Mouse (Mus musculus) thymus, postnatal 14 days (tissue): ENCODE results near the gene Hlcs.

ENCODE experiments used
- DNase-seq: peaks from one replicate; pipeline ENCODE4 v3.0.0; 2021

Gene Hlcs

DNA sequence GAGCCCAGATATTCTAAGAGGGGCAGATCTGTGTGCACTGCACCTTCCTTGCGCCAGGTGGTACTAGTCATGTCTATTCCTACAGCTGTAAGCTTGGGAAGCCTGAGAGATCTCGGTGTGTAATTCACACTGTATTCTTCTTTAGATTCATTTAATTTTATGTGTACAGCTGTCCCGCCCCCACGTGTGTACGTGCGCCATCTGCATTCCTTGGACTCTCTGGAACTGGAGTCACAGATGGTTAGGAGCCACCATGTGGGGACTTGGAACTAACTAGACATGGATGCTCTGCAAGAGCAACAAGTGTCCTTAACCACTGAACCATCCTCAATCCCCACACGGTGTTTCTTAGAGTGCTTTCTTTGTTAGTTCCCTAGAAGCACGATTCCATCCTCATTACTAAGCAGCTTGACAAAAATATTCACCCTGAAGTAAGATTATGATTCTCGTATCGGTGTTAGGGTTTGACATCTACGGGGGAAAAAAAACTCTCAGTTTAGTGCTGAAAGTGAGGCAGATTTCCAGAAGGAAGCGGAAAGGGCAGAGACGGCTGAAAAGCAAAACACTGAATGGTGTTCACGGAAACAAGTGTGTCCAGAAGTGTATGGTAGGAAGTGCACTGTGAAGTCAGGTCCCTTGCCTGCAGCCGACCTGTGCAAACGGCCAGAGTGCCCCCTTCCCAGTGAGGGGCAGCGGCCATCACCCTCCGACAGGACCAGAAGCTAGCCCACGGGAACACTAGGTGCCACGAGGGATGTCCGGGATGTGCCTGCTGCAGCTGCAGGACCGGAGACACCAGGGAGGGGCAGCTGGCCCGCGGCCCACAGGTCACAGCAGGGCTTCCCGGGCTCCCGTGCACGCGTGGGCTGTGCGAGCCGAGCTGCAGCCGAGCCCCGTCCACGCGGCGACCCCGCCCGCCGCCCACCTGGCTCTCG lies 24.0 kb downstream of the Hlcs start:
- no peak for DNase-seq

DNA sequence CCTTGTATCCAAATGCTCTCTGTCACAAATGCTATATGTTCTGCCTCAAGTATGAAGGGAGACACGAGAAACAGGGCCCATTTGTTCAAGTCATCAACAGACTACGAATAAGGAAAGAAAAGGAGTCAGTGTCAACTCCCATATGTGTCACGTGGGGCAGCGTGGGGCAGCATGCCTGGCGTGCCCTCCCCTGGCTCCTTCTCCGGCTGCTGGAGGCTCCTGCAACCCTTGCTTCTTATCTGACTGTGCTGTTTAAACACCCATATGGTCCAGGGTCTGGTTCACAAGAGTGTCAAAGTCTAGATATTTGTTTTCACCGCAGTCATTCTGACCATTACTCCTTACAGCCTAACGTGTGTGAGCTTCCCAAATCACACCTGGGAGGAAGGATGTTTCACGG lies 25.5 kb downstream of the Hlcs start:
- no peak for DNase-seq

DNA sequence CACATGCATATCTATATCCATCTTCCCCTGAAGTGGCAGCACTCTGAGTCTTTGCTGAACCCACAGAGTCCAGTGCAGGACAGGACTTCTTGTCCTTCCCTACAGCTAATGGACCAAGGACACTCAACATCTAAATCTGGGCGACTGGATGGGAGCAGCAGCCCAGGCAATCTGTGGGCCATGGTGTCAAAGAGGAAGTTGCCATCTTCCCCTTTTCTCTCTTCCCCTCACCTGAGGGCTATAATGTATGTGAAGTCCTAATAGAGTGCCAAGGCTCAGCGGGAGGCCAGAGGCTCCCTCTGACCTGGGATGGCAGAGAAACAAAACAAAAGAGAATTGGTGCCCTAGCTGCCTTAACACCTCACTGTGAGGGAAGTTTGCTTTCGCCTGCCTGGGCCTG lies 29.4 kb downstream of the Hlcs start:
- no peak for DNase-seq

DNA sequence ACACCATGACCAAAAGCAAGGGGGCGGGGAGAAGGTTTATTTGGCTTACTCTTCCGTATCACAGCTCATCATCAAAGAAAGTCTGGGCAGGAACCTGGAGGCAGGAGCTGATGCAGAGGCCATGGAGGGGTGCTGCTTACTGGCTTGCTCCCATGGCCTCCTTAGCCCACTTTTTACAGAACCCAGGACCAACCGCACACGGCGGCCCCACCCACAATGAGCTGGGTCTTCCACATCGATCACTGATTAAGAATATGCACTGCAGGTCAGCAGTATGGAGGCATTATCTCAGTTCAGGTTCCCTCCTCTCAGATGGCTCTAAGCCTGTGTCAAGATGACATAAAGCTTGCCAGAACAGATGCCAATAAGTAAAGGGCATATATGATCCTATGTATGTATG lies 42.5 kb downstream of the Hlcs start:
- DNase-seq, result no peak

DNA sequence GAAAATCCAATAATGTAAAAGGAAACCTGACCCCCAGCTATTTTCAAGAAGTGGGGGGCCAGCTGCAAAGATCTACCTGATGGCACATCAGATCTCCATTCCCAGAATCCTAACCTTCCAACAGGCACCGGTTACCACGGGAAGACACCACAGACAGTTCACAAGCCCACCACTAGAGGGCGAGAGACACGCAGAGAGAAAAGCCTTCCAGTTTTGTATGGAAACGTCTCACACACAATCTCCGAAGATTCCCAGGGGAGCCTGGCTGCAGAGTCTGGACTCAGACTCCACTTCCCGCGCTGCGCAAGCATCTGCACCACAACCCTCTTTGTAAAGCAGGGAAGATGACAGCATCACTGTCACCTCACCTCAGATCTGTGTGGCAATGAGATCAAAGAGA lies 43.7 kb downstream of the Hlcs start:
- peak; percentile 77 for DNase-seq

DNA sequence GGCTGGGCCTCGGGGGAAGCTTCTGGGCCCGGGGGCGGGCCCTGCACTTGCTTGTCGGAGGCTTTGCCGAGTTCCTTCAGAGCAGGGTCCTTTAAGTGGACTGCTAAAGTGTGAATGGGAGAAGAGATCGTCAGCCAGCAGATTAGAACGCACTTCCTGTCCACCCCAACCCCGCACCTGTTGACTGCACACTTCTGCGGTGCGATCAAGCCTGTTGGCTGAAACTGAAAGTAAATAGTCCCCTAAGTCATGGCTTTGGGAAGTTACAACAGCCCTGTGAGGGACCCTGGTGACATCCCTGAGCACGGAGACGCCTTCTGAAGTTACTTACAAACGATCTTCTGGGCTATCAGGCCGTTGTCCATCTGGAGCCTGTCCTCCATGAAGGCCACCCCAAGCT lies 45.2 kb downstream of the Hlcs start:
- DNase-seq, result no peak

DNA sequence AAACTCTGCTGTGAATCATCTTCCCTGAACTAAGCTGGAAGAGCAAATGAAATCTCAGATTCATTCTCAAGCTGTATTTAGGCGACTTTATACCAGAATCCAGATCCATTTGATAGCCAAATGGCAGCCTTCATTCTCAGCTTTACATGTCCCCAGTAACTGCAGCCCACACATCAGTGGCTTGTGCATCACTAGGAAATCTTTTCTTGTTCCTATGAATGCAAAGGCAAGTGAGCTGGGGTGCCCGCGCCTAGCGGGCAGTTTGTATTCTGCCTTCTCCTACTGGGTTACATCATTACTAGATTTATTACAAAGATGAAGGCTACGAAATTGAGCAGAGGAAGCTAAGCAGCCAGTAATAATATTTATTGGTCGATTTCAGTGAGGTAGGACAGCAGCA lies 48.8 kb downstream of the Hlcs start:
- no peak for DNase-seq

DNA sequence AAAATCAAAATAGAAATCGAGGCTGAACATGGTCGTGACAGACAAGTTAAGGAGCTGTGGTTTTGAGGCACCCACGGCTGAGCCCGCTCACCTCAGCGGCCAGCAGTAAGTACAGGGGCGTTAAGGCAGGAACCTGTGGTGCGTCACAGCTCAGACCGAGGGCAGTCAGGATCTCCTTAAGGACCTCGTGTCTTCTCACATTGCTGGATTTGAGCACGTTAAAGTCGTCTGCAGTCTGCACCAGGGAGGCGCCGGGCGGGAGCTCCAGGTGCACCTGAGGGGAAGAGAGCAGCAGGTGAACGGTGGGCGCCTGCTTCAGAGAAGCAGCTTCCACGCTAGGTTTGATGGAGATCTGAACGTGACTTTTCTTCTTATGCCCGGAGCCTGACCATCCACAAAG lies 50.9 kb downstream of the Hlcs start:
- no peak for DNase-seq

DNA sequence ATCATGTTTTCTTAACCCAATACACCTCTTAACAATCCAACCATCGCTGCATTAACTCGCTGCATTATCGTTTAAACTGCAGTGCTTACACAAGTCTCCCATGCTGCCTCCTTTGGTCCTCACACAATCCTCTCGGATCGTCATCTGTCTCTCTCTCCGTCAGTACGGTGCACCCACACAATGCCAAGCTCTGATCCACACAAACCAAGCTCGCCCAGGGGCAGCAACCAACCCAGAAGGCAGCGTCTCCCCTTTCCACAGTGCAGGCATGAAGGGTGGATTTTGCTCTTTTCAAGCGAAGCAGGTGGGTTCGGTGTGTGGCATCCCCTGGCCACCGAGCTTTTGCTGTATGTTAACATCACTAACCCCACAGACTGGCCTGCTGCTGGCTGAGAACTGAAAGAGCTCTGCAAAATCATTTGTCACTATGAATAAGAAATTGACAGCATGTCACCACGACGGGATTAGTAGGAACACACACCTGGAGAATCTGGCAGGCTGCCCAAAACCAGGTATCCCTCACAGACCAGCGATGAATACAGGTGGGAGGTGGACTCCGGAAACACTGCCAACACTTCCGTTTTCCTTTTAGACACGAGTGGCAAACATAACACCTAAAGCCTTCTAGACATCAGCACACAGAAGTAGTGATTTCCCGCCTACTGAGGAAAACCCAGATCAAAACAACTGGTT lies 52.3 kb downstream of the Hlcs start:
- no peak for DNase-seq

DNA sequence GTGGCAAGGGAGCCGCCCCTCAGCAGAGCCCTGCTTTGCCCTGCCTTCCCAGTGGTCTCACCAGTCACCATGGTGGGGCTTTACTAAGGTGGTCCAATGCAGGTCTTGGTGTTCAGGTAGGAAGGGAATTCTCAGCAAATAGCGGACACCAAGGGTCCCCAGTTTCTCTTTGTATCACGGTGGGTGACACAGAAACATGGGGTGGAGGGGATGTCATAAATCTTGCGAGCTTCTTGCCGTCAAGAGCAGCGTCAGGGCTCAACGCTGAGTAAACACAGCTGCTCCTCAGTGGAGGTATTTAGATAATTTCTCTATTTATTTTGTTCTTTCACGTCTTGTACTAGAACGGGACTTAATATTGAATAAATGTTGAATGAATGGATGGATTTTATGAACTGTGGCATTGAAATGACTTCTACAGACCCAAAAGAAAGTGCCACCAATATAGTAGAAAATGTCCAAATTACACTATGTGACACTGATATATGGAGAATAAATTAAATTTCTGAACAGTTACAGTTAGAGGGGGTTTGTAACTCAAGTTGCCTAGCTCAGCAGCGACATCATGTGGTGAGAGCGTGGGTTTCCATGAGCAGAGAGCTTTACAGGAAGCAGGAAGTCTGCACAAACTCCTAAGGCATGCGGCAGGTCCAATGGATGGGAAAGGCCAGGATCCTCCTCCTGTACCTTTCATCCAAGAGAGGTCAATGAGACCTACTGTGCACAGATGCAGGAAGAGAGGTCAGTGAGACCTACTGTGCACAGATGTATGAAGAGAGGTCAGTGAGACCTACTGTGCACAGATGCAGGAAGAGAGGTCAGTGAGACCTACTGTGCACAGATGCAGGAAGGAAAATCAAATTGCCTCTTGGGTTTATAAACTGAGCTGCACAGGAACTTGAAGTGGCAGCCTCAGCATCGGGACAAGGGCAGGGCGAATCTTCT lies 54.7 kb downstream of the Hlcs start:
- peak; percentile 89 for DNase-seq

DNA sequence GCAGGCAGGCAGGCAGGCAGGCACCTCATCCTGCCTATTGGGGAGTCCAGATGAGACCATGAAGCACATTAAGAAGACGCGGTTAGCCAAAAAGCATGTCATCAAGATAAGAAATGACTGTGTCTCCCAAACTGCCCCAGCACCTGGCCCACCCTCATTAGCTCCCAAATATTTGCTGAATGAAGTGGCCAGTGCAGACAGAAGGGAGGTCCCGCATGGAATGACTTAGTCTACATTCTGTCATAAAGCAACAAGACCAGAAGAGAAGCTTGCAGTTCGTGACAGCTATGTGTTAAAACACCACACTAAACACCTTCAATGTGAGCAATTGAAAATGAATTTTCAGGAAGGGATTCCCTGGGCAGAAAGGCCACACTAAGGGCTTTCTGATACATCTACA lies 57.8 kb downstream of the Hlcs start:
- no peak for DNase-seq

DNA sequence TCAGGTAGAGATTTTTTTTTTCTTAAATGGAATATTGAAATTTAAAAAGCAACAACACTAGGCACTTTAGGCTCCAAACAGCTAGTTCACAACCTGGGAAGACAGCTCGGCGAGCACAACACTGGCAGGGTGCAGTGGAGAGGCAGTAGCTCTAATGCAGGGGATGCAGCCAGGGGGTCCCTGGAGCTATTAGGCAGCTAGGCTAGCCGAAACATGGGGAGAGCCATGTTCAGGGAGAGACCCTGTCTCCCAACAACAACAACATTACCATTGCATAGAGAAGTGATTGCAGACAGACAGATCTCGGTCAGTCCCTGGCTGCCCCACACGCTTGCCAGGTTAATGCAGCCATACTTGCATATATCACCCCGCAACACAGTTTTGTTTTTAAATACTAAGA lies 58.3 kb downstream of the Hlcs start:
- DNase-seq, result no peak

DNA sequence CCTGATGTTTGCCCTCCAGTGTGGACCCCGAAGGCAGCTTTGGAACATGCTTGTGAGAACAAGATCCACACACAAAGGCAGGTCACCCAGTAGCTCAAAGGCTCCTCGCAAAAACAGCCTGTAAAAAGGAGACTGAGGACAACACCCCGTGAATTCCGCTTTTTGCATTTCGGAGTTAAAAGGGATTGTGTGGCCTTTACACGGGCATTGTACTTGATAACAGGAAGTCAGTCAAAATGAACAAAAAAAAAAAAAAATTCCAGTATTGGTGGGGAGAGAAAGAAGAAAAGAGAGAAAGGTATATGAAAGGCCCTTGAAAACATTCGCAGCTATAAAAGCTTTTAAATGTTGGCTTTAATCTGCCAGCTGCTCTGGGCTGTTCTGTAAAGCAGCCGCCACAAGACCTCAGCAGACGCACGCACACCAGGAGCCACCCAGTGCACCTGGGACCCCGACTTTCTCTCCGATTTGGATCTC lies 58.9 kb downstream of the Hlcs start:
- peak; percentile 82 for DNase-seq

DNA sequence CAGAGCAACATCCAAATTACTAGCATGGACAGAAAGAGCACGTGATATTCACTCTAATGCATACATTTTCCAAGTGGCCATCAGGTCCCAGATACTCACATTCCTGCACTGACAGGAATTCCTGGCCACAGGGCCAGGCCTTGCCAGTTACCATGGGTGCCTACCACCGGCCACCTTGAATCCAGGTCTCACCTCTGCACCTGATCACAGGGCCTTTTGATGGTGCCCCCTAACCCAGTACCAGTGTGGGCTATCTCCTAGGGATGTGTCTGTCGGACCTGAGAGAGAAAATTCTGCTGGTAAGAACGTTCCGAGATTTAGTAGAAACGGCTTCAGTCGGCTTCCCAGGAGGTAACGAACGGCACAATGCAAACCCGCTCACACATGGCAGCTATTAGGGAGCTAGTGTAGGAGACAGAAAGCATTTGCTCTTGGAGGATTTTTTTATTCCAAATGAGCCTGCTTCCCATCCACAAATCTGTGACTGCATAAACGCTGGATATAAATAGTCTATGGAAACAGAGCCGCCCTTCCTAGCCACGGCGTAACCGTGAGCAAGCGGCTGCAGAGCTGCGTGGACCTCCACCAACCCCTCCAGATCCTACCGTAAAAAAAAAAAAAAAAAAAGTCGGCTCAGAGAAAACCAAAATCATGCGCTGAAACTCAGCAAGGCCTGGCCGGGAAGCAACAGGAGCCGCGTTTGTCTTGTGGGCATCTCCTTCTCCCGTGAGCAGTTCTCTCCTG lies 59.5 kb downstream of the Hlcs start:
- no peak for DNase-seq

DNA sequence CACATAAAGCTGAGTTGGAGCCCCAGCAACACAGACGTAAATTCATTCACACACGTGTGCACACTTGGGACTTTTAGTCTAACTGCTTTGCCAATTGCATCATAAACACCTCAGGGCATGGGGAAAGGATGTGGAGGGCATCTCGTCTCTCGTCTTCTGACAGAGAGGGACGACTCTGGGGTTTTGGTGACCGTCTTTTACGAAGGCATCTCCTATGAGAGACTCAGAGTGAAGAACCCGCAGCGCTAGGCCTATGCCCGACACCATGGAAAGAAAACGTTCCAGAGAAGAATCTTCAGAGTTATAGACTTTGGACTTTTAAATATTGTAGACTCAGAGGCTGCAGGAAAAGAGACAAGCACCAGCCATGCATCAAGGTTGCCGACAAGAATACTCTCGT lies 61.6 kb downstream of the Hlcs start:
- DNase-seq, result no peak

DNA sequence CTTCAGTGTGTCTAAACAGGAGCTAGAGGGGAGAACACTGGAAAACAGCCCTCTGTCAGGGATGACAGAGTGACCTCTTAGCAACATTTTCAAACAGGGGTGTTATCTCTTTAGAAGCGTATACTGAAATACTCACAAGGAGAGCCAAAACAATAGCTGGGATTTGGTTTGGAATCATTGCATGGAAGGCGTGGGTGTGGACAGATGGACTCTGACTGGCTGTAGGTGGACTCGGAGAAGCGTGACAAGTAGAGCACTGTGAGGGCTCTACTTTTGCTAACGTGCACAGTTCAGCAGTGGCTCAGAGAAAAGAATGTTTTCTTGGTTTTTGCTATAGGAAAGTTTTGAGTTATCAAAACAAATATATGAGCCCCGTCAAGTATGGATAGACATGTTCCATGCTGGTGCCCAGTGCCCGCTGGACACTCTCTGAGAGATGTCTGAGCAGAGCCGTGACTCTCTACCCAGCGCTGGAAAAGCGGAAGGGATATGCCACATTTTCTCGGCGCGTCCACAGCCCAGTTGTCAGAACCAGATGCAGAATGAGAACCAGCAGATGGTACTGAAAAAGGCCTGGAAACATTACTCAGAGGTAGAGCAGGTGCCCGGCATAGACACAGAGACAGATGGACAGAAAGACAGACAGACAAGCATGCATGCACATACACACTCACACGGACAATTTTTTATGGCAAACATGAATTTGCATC lies 62.6 kb downstream of the Hlcs start:
- DNase-seq, result no peak

DNA sequence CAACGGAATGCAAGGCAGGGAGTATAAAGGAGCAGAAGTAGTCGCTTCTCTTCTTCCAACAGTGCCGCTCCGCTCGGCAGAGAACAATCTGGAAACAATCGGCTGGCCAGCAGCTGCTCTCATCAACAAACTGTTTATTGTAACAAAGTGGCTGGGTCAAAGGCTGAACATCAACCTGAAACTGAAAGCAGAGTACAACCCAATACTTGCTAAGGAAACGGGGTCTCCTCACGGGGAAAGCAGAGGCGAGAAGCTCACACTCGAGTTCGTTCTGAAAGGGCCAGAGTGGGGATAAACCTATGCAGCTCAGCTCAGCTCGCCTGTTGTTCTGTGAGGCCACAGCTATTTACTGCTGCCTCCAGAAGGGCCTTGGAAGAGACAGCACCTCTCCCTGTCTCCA lies 63.2 kb downstream of the Hlcs start:
- no peak for DNase-seq

DNA sequence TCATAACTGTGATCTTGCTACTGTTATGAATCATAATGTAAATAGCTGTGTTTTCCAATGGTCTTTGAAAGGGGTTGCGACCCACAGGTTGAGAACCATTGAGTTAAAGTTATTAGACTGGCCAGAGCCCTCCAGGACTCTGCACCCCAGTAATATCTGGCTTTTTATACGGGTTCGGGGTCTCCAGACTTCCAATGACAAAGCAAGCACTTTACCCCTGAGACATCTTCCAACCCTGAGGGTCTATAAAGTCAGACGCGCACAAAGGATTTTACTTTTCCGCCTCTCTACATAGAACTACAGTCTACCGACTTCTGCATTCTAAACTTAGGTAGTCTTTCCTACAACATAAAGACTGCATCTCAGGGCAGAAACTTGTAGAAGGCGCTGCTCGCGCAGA lies 63.7 kb downstream of the Hlcs start:
- no peak for DNase-seq

DNA sequence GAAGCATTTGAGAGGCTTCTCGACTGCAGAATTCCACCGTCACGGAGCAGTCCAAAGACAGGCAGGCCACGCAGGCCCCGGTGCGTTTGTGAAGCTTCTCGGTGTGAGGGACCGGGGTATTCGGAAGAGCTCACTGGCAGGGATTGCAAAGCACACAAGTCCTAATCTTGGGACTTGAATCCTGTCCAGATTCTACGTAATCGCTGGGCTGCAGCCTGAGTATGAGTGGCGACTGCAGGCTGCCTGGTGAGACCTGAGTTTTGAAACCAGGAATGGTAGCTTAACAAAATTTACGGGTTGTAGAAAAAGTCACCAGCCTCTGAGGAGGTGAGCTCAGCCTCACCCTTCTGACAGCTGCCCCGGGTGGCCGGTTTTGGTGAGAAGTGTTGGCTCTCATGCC lies 64.7 kb downstream of the Hlcs start:
- DNase-seq, result no peak

DNA sequence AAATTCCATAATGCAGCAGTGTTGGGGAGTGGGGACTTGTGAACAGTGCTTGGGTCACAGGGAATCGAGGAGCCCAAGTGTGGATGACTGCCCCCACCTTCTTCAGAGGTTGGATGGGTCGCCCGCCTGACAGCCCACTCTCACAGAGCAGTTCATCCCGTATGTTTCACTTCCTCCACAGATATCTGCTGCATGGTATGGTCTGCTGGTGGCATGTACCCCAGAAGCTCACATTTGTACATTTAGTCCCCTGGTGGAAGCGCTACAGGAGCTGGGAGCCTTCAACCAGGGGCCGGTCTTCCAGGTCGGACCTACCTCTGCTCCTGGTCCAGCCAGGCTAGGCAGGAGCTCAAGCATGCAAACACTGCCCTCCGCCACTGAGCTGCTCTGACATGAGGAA lies 66.4 kb downstream of the Hlcs start:
- no peak for DNase-seq

DNA sequence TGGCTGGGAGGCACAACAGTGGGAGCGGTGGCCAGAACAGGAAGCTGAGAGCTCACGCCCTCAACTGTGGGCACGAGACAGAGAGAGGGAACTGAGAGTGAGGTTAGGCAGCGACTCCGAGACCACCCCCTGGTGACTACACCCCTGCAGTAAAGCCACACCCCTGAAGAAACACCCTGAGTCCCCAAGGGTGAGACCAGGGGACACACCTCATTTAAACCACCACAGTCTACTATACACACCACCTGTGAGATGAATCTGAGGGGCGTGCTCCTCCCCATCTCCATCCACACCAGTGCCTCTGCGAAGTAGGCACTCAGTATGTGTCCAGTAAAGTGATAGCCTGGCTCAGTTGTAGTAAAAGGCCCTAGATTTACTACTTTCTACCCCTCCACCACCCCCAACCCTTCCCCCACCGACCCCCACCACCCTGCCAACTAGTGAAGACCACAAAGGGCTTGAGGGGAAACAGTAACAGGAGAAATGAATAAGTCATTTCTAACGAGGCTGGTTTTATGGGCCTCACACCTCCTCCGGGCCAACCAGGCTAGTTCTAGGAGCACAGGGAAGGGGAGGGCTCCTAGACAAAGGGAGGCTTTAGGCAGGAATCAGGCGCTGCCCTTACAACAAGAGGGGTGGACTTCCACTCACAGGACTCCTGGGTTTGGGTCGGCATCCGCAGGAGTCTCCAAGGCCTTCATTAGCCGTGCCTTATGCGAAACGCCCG lies 67.2 kb downstream of the Hlcs start:
- DNase-seq, result no peak
